Mouse (Mus musculus) kidney, postnatal 0 days (tissue): ENCODE results near the gene Tmem184b. TPM values are rescaled to one million over a fixed set of nuclear protein-coding genes. Genes with fewer than 3 reads are reported as not detected.

Source experiments
- ATAC-seq: fragments of 200-750 bp; cut with Nextera tagmentation; replicated peaks from 2 replicates; pipeline ENCODE4 v1.8.0; 2017; ENCODE audit warnings: low read depth, moderate number of reproducible peaks, moderate TSS enrichment, moderate library complexity; ENCODE audit not compliant: low FRiP score
- DNase-seq: peaks from one replicate; pipeline ENCODE4 v3.0.0-alpha.2; 2016; ENCODE audit warnings: low spot score
- H3K27ac ChIP-seq: fragments of 300-500 bp; sonication (generic); 2 replicates; pipeline ENCODE4 v1.5.1; 2014; ENCODE audit warnings: mild to moderate bottlenecking
- H3K27me3 ChIP-seq: fragments of 300-500 bp; sonication (generic); 2 replicates; pipeline ENCODE4 v1.6.1; 2014; ENCODE audit warnings: low read length, mixed read lengths; ENCODE audit not compliant: insufficient read depth
- H3K36me3 ChIP-seq: fragments of 300-500 bp; sonication (generic); 2 replicates; pipeline ENCODE4 v1.6.1; 2014; ENCODE audit warnings: low read length, mixed read lengths; ENCODE audit not compliant: insufficient read depth
- H3K4me1 ChIP-seq: fragments of 300-500 bp; sonication (generic); replicated peaks from 2 replicates; pipeline ENCODE4 v1.6.1; 2014; ENCODE audit warnings: antibody characterized with exemption, low read length, mixed read lengths; ENCODE audit not compliant: insufficient read depth
- H3K4me2 ChIP-seq: fragments of 300-500 bp; sonication (generic); 2 replicates; pipeline ENCODE4 v1.6.1; 2014; ENCODE audit warnings: mild to moderate bottlenecking, low read length, moderate library complexity, mixed read lengths
- H3K4me3 ChIP-seq: fragments of 300-500 bp; sonication (generic); replicated peaks from 2 replicates; pipeline ENCODE4 v1.5.1; 2014; ENCODE audit warnings: low read depth, low read length
- H3K9ac ChIP-seq: fragments of 300-500 bp; sonication (generic); 2 replicates; pipeline ENCODE4 v1.6.1; 2014; ENCODE audit warnings: low read depth, low read length
- H3K9me3 ChIP-seq: fragments of 300-500 bp; sonication (generic); replicated peaks from 2 replicates; pipeline ENCODE4 v1.6.1; 2016; ENCODE audit warnings: low read length, inconsistent platforms, mixed read lengths
- CTCF ChIP-seq: IDR thresholded peaks from 2 replicates; pipeline ENCODE4 v1.5.1; 2016; ENCODE audit warnings: antibody characterized with exemption, low read depth, mild to moderate bottlenecking, moderate library complexity
- WGBS: fragments of 180-500 bp; shearing (Covaris S2); extraction: QIAGEN DNeasy Blood & Tissue Kit; methylation state at CpG from one replicate; pipeline ENCODE4 v1.1.7; 2014; 5-methylcytosine and 5-hydroxymethylcytosine counted together
- polyA plus RNA-seq: library from polyadenylated mRNA; unstranded; fragments of >200 nt; fragmentation: Nextera tagmentation; extraction: Ambion mirVana; gene quantifications from 2 replicates; pipeline ENCODE4 v1.2.1, GENCODE M21; 2015

Tmem184b gene
- polyA plus RNA-seq, 1 experiment from 2014 or later: 44.4 TPM

DNA sequence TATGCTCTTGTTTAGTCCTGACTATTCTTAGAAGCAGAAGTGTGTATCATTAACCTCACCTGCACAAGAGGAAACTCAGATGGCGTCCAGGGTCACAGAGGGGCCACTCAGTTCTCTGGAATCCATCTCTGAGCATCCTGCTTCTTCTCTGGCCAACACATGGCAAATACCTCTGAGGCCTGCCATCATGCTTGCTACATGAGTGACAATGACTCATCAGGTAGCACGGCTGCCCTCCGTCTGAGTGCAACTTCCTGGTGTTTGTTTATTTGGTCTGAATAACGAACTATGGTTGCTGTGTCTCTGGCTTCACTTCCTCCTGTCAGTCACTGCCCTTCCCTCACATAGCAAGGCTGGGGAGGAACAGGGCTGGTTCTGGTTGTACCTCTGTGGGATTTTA is 11.1 kb upstream of the Tmem184b start:
- Histone ChIP-seq H3K4me2 (no peak overlapping the region), H3K4me1 (no peaks in the 10 kb centered on the region), H3K36me3 (0 out of 2 replicates have a peak, but pooled peaks cover 6% of the 10 kb centered on the region), H3K9ac (no peak overlapping the region), H3K27me3 (no peaks in the 10 kb centered on the region), H3K4me3 (no peak overlapping the region), H3K9me3 (no peaks in the 10 kb centered on the region), H3K27ac (no peak overlapping the region)
- ATAC-seq: no peak
- TF ChIP-seq CTCF: no peak
- WGBS: 32% methylated on average over 4 of the region's 4 CpGs
- no peak for DNase-seq

DNA sequence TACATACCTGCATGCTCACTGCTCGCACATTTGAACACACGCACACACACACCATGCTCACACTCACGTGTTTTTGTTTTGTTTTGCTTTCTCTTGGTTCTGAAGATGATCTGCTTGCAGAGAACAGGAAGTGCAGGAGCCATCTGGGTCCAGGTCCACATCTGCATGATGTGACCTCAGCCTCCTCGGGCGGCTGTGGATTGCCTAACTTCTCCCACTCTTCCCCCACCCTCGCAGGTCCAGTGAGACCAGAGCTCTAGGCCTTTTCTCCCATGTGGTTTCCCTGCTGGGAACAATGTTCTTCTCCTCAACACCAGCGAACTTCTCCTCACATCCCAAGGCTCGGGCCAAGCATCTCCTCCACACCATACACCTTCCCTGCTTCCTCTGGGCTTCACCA is 10.4 kb upstream of the Tmem184b start:
- ATAC-seq (no peak), DNase-seq (no peak)
- Histone ChIP-seq H3K4me1 (no peaks in the 10 kb centered on the region), H3K36me3 (0 out of 2 replicates have a peak, but pooled peaks cover 6% of the 10 kb centered on the region), H3K4me2 (no peak overlapping the region), H3K27me3 (no peaks in the 10 kb centered on the region), H3K9me3 (no peaks in the 10 kb centered on the region), H3K27ac (no peak overlapping the region), H3K9ac (no peak overlapping the region), H3K4me3 (no peak overlapping the region)
- 67% methylated on average over 8 of the region's 8 CpGs for WGBS
- no peak for TF ChIP-seq CTCF

DNA sequence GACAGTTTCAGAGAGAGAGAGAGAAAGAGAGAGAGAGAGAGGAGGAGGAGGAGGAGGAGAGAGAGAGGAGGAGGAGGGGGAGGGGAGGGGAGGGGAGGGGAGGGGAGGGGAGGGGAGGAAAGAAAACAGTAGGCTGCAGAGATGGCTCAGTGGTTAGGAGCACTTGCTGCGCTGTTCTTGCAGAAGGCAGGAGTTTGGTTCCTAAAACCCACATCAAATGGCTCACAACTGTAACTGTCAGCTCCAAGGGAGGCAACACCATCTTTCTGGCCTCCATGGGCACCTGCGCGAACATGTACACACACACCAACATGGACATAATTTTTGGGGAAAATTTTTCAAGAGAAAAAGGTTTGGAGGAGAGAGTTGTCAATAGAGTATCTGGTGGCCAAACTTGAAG is 9.8 kb upstream of the Tmem184b start:
- no peak for DNase-seq
- Histone ChIP-seq H3K4me1 (no peaks in the 10 kb centered on the region), H3K9ac (no peak overlapping the region), H3K9me3 (no peaks in the 10 kb centered on the region), H3K4me3 (no peak overlapping the region), H3K27ac (no peak overlapping the region), H3K27me3 (no peaks in the 10 kb centered on the region), H3K4me2 (no peak overlapping the region), H3K36me3 (0 out of 2 replicates have a peak, but pooled peaks cover 2% of the 10 kb centered on the region)
- 97% methylated on average over 3 of the region's 3 CpGs for WGBS
- ATAC-seq: no peak
- TF ChIP-seq CTCF: no peak

DNA sequence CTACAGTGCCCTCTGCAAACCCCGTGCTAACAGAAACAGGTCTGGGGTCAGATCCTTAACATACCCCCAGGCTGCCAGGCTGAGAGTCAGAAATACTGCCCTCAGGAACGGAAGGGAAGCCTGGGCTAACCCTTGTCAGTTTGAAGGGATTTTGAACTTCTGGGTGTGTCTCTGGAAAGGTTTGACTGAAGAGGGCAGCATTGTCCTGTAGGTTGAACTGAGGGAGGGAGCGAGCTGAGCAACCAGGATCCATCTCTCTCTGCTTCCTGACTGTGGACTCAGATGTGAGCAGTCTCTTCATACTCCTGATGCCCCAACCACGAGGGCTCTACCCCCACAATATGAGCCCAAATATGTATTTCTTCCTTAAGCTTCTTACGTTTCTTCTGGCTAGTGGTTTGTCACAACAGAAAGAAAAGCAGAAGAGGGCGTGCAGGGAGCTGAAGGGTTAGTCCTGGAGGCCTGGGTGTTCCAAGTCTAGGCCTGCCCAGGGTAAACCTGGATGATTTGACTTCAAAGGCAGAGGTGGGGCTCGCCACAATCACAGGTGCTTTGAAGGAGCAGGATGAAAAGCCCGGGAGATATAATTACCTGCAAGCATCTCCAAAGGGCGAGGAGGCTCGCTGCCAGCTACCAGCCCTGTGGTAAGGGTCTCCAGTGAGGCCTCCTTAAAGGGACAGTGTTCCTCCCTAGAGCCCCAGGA is 8.1 kb upstream of the Tmem184b start:
- no peak for ATAC-seq
- TF ChIP-seq CTCF: peak; percentile 56
- Histone ChIP-seq H3K4me3 (no peak overlapping the region), H3K9me3 (no peaks in the 10 kb centered on the region), H3K36me3 (no peaks in the 10 kb centered on the region), H3K27me3 (no peaks in the 10 kb centered on the region), H3K27ac (no peak overlapping the region), H3K9ac (no peak overlapping the region), H3K4me1 (no peaks in the 10 kb centered on the region), H3K4me2 (no peak overlapping the region)
- no peak for DNase-seq
- WGBS: 74% methylated on average over 10 of the region's 10 CpGs

DNA sequence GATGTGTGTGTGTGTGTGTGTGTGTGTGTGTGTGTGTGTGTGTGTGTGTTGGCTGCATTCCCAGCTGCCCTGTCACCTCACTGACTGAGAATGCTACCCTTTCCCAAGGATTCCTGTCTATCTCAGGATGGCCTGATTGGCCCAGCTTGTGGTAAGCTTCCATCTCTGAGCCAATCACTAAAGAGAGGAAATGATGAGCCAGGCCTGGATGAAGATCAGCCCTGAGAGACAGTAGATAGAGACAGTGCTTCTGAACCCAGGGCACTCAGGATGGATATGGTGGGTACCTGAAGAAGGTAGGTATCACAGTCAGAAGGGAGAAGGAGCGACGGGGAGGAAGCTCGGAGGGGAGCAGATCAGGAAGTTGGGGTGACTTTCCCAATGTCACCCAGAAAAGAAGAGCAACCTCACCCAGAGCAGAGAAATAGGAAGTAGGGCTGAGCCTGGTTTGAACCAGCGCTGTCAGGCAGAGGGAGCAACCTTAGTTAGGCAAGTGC is 5.8 kb upstream of the Tmem184b start:
- Histone ChIP-seq H3K27ac (no peak overlapping the region), H3K4me3 (no peak overlapping the region), H3K36me3 (no peaks in the 10 kb centered on the region), H3K27me3 (no peaks in the 10 kb centered on the region), H3K9ac (no peak overlapping the region), H3K4me1 (0 out of 2 replicates have a peak, but pooled peaks cover 1% of the 10 kb centered on the region), H3K9me3 (no peaks in the 10 kb centered on the region), H3K4me2 (no peak overlapping the region)
- DNase-seq (no peak), ATAC-seq (no peak)
- 81% methylated on average over 4 of the region's 4 CpGs for WGBS
- TF ChIP-seq CTCF: no peak

DNA sequence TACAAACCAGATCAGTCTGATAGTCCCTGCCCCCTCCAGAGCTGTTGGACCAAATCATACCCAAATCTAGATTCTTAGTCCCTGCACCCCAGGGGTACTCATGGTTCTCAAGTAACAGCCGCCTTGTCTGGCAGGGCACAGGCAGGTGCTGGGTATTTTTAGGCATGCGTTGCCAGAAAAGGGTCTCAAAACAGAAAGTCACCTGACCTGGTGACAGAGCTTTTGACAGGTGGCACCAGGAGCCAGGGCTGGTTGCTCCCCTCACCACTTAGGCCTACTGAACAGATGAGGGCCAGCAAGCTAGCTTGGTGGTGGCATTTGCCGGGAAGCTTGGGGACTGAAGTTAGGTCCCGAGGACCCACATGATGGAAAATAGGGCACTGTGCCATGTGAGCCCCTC is 3.2 kb upstream of the Tmem184b start:
- no peak for TF ChIP-seq CTCF
- Histone ChIP-seq H3K36me3 (no peaks in the 10 kb centered on the region), H3K27me3 (no peaks in the 10 kb centered on the region), H3K9me3 (no peaks in the 10 kb centered on the region), H3K4me2 (no peak overlapping the region), H3K9ac (no peak overlapping the region), H3K4me3 (no peak overlapping the region), H3K27ac (no peak overlapping the region), H3K4me1 (peaks cover 10% of the 10 kb centered on the region)
- DNase-seq (no peak), ATAC-seq (no peak)
- 89% methylated on average over 4 of the region's 4 CpGs for WGBS
